Mouse (Mus musculus) small intestine, adult 2 months (tissue): ENCODE data around the gene Tnk2. TPM values are rescaled to one million over a fixed set of nuclear protein-coding genes. Genes with fewer than 3 reads are reported as not detected.
A peak's percentile ranks its signal among the peaks of the same experiment; 100 is the strongest.
"Not testable (repeated sequence)": the region's sequence is repeated elsewhere in the genome, so short reads cannot be mapped to it uniquely, and the experiment has no call there.

Experiments
- H3K27ac ChIP-seq: fragments of 200-500 bp; 2 replicates; pipeline ENCODE4 v1.5.1; 2012; ENCODE audit warnings: low read depth, low read length, control low read depth, inconsistent platforms; ENCODE audit not compliant: insufficient read depth
- H3K27me3 ChIP-seq: fragments of 200-500 bp; 2 replicates; pipeline ENCODE4 v1.6.1; 2012; ENCODE audit warnings: mild to moderate bottlenecking, moderate library complexity, low read length, inconsistent platforms; ENCODE audit not compliant: control insufficient read depth, insufficient read depth
- H3K36me3 ChIP-seq: fragments of 200-500 bp; 2 replicates; pipeline ENCODE4 v1.6.1; 2012; ENCODE audit warnings: mild to moderate bottlenecking, low read length, control low read depth, inconsistent platforms; ENCODE audit not compliant: control insufficient read depth, insufficient read depth
- H3K4me1 ChIP-seq: fragments of 200-500 bp; 2 replicates; pipeline ENCODE4 v1.6.1; 2012; ENCODE audit warnings: low read length, inconsistent platforms, mixed read lengths; ENCODE audit not compliant: control insufficient read depth, insufficient read depth, insufficient read length
- H3K4me3 ChIP-seq: fragments of 200-500 bp; 2 replicates; pipeline ENCODE4 v1.5.1; 2012; ENCODE audit warnings: low read depth, mild to moderate bottlenecking, control low read depth, inconsistent platforms, low read length, moderate library complexity
- CTCF ChIP-seq: fragments of 200-500 bp; IDR thresholded peaks from 2 replicates; pipeline ENCODE4 v1.5.1; 2012; ENCODE audit warnings: low read depth, mild to moderate bottlenecking, control low read depth, inconsistent platforms, low read length, moderate library complexity, mixed read lengths; ENCODE audit not compliant: insufficient replicate concordance, insufficient read length; ENCODE audit errors: extremely low read depth
- POLR2A ChIP-seq: fragments of 200-500 bp; IDR thresholded peaks from 2 replicates; pipeline ENCODE4 v1.6.1; 2012; ENCODE audit warnings: low read depth, mild to moderate bottlenecking, control low read depth, inconsistent platforms, low read length, moderate library complexity
- WGBS: fragments of 180-500 bp; shearing (Covaris S2); methylation state at CpG from one replicate; pipeline ENCODE4 v1.1.7; 2018; 5-methylcytosine and 5-hydroxymethylcytosine counted together
- polyA plus RNA-seq: library from polyadenylated mRNA; depleted of rRNA; stranded (reverse); fragments of >200 nt; gene quantifications from 2 replicates; pipeline ENCODE4 v1.2.3, GENCODE M21; 2012

The Tnk2 gene
- polyA plus RNA-seq, 1 experiment: 57.5 TPM

GRCm38 (mm10) chr16:32636871-32637521 lies 6.7 kb upstream of the Tnk2 start:
- H3K4me1 ChIP-seq: no peaks in the 10 kb centered on the region
- H3K27ac ChIP-seq: no peak overlapping the region
- H3K36me3 ChIP-seq: peaks cover 1% of the 10 kb centered on the region
- no peaks in the 10 kb centered on the region; the same call in 1 of the 2 replicates for H3K27me3 ChIP-seq
- TF ChIP-seq POLR2A (no peak), CTCF (no peak)
- no peak overlapping the region for H3K4me3 ChIP-seq
- WGBS: 38% methylated on average over 6 of the region's 6 CpGs

DNA sequence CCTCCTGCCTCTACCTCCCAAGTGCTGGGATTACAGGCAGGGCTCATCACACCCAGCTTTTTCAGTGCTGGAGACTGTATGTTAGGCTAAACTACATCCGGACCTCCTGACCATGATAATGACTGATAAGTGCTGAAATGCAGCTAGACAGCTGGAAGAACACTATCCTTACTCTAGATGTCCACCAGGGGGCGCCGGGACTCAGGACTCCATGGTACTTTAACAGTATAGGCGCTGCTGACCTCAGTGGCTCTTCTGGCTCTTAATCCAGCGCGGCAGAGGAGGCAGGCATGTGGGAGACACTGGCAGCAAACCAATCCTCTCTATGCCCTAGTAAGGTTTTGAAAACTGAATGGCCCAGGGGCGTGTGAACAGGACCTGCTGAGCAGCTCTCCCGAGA lies 5.2 kb upstream of the Tnk2 start:
- TF ChIP-seq CTCF (peak; percentile 86; the same call in 1 of the 2 replicates), POLR2A (no peak)
- H3K4me1 ChIP-seq: no peaks in the 10 kb centered on the region
- no peaks in the 10 kb centered on the region; the same call in 1 of the 2 replicates for H3K27me3 ChIP-seq
- no peaks in the 10 kb centered on the region for H3K36me3 ChIP-seq
- H3K4me3 ChIP-seq: no peak overlapping the region
- WGBS: 10% methylated on average over 8 of the region's 8 CpGs
- H3K27ac ChIP-seq: no peak overlapping the region

DNA sequence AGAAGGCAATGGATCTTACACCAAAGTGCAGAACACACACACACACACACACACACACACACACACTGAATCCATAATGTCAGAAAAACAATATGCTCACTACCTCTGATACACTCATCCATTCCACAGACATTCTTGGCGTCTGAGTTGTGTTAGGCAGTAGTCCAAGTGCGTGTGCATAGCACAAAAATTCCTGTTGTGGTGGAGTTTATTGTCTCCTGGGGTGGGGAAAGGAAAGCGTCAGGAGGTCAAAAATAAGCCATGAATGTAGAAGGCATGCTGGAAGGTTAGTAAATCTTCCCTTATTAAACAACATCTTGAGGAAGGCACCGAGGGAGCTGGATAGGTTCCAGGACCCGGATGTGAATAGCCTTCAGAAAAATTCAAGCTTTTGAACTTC lies 3.6 kb upstream of the Tnk2 start:
- peaks cover 8% of the 10 kb centered on the region for H3K4me1 ChIP-seq
- TF ChIP-seq POLR2A (no peak), CTCF (no peak)
- no peaks in the 10 kb centered on the region for H3K36me3 ChIP-seq
- 69% methylated on average over 5 of the region's 5 CpGs for WGBS
- no peak overlapping the region for H3K27ac ChIP-seq
- H3K27me3 ChIP-seq: no peaks in the 10 kb centered on the region; the same call in 1 of the 2 replicates
- H3K4me3 ChIP-seq: no peak overlapping the region

- not testable (repeated sequence) for H3K36me3 ChIP-seq, H3K27me3 ChIP-seq, H3K27ac ChIP-seq, H3K4me3 ChIP-seq
- WGBS: 69% methylated on average over 2 of the region's 2 CpGs
- H3K4me1 ChIP-seq: peaks cover 11% of the 10 kb centered on the region
Measured at GRCm38 (mm10) chr16:32640683-32641082, 3.0 kb upstream of the Tnk2 start.

GRCm38 (mm10) chr16:32641440-32642219 lies 2.0 kb upstream of the Tnk2 start:
- Histone ChIP-seq H3K36me3 (no peaks in the 10 kb centered on the region), H3K4me1 (peaks cover 16% of the 10 kb centered on the region), H3K27me3 (no peaks in the 10 kb centered on the region; the same call in 1 of the 2 replicates), H3K27ac (no peak overlapping the region), H3K4me3 (no peak overlapping the region)
- TF ChIP-seq POLR2A: no peak
- no peak for TF ChIP-seq CTCF
- 77% methylated on average over 18 of the region's 20 CpGs for WGBS

GRCm38 (mm10) chr16:32642280-32642679 lies 1.4 kb upstream of the Tnk2 start:
- TF ChIP-seq POLR2A (no peak), CTCF (no peak)
- H3K27me3 ChIP-seq: no peaks in the 10 kb centered on the region; the same call in 1 of the 2 replicates
- no peak overlapping the region for H3K4me3 ChIP-seq
- 71% methylated on average over 13 of the region's 13 CpGs for WGBS
- no peaks in the 10 kb centered on the region for H3K36me3 ChIP-seq
- H3K27ac ChIP-seq: no peak overlapping the region
- peaks cover 16% of the 10 kb centered on the region for H3K4me1 ChIP-seq

DNA sequence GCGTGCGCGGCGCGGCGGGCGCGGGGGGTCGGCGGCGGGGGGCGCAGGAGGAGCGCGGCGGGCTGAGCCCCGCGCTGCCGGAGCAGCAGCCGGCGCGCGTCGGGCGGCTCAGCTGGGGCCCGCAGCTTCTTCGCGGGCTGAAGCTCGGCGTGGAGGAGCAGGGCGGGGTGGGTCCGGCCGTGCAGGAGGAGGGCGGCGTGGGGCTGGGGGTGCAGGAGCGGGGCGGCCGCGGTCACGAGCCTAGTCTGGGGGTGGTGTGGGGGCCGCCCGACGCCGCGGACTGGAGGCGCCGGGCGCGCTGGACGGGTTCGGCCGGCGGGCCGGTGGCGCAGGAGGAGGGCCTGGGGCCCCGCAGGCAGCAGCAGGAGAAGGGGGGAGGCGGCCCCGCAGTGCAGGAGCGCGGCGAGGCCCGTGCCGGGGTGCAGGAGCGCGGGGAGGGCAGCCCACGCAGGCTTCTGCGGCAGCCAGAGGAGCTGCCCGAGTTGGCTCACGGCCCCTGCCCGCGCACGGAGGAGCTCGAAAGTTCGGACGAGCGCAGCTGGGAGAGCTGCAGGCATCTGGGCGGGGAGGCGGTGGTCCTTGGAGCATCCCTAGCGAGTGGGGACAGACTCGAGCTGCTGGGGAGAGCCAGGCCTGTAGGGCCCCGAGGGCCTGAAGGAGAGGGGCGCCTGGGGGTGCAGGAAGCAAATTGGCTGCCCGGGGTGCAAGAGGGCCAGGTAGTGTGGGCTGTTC lies 561 bp downstream of the Tnk2 start:
- Histone ChIP-seq H3K27ac (no peak overlapping the region), H3K4me1 (peaks cover 16% of the 10 kb centered on the region), H3K36me3 (no peaks in the 10 kb centered on the region), H3K4me3 (peak overlapping the region; percentile 82), H3K27me3 (no peaks in the 10 kb centered on the region; the same call in 1 of the 2 replicates)
- TF ChIP-seq CTCF (no peak), POLR2A (no peak)
- WGBS: 3% methylated on average over 73 of the region's 82 CpGs
